Mouse (Mus musculus) erythroblast, embryonic 14.5 days (primary cell): ENCODE measurements around the gene Mfsd2a.

ENCODE experiments used
- GATA1 ChIP-seq: IDR thresholded peaks from 2 replicates; pipeline ENCODE4 v1.6.1; 2012; ENCODE audit warnings: low read length, inconsistent platforms, mixed read lengths
- TAL1 ChIP-seq: IDR thresholded peaks from 3 replicates; pipeline ENCODE4 v1.6.1; 2012; ENCODE audit warnings: low read length, inconsistent platforms, mixed read lengths

DNA sequence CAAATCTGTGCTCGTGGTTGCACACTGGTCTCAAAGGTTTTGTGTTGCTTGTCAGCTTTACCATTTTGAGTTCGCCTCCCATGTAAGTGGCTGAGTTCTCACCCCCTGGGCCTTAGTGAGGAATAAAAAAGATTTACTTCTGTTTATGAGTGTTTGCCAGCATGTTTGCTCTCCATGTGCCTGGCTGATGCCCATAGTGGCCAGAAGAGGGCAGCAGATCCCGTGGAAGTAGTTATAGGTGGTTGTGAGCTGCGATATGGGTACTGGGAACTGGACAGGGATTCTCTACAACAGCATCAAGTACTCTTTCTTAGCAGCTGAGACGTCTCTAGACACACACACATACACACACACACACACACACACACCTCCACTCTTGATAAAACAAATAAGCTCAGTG, 48.4 kb downstream of the Mfsd2a start:
- TF ChIP-seq GATA1 (no peak), TAL1 (no peak)
